Mouse (Mus musculus) ovary, adult 18-20 months (tissue): ENCODE measurements around the gene Scap.
"Not testable (repeated sequence)": the region's sequence is repeated elsewhere in the genome, so short reads cannot be mapped to it uniquely, and the experiment has no call there.

ENCODE experiments used
- DNase-seq: peaks from one replicate; pipeline ENCODE4 v3.0.0; 2022; ENCODE audit warnings: low spot score, mixed read lengths

The Scap gene

DNA sequence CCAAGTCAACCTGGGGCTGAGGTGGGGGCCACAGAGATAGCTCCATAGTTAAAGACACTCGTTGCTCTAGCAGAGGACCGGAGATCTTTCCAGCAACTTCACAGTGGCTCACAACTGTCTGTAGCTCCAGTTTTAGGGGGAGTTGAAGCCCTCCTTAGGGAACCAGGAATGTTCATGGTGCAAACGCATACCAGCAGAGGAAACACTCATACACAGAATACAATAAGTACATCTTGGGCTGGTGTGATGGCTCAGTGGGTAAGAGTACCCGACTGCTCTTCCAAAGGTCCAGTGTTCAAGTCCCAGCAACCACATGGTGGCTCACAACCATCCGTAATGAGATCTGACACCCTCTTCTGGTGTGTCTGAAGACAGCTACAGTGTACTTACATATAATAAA lies 2.2 kb upstream of the Scap start:
- not testable (repeated sequence) for DNase-seq

DNA sequence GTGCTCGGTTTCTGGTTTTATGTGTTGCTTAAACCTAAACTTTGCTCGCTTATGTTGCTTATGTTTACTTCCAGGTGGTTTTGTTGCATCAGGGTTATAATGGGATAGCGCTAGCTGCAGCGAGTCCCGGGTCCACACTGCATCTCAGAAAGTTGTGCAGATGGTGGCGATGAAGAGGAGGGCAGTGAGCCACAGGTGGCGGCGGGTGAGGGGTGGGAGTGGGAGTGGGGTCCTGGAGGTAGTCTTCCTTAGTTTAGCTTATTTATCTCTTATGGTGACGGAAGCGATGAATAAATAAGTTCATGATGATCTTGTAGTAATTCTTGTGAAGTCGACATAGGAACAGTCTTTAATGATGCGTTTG lies 790 bp downstream of the Scap start:
- no peak for DNase-seq

DNA sequence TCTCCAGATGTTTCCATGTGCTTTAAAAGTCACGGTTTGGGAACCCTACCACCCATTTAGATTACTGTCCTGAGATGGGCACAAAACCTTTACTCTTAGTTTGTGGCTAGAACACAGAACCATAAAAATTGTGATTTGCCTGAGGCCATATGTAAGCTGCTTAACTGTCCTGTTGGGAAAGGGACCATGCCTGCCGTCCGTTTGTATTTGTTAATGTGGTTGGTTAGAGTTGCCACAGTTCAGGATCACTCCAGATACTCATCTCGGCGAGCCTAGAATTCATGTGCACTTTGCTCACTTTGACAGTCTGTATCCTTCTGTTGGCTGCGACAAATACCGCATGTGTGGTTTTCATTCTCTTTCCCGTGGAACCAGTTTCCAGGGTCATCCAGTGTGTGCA lies 1.8 kb downstream of the Scap start:
- DNase-seq, result no peak

DNA sequence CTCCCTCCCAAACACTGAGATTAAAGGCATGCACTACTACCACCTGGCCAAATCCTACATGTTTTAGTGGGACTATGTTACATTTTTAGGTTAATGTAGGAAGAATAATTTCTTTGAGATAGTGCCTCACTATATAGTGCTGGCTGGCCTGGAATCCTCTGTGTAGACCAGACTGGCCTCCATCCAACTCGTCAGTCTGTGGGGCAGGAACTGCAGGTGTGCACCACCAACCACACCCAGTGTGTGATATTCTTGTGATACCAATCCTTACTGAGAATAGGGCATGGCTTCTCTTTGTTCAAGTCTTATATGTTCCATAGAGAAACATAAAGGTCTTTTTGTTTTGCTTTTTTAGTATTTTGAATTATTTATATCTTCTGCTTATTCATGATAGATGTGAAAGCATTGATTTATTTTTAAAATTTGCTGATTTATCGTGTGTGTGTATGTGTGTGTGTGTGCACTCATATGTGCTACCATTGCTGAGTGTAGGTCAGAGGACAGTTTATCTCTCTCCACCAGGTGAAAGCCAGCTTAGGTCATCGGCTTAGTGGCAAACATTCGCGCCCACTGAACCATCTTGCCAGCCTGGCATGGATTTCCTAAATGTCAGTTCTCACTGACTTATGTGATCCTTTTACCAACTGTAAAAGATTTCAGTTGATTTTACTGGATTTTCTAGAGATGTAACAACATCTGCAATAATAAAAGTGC lies 7.1 kb downstream of the Scap start:
- no peak for DNase-seq

DNA sequence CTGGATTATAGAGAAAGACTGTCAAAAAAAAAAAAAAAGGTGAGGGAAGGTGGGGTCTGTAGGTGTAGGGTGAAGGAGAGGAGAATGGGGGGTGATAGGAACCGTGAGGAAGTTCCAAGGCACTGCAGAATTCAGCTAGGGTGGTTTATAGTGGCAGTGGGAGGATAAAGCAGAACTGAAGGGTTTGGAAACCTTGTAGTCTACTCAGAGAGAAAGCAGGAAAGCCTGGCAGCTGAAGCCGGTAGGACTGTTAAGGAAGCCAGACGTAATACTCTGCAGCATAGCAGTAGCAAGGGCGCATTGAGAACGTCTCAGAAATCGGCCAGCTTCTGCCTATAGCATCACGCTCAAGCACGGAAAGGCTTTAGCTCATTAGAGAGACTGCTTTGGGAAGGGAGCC lies 8.9 kb downstream of the Scap start:
- no peak for DNase-seq

DNA sequence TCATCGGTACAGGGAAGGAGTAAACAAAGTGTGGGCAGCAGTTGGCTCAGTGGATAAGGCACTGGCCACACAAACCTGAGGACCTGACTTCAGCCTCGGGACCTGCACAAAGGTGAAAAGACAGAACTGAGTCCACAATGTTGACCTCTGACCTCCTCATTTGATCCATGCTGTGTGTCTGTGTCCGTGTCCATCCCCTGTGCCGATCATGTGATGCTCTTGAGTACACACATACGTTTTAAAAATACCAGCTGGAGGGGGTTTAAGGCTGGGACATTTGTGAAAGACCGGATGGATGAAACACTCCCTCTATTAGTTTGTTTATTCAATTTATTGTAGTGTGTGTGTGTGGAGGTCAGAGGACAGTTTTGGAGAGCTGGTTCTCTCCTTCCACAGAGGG lies 10.7 kb downstream of the Scap start:
- no peak for DNase-seq

DNA sequence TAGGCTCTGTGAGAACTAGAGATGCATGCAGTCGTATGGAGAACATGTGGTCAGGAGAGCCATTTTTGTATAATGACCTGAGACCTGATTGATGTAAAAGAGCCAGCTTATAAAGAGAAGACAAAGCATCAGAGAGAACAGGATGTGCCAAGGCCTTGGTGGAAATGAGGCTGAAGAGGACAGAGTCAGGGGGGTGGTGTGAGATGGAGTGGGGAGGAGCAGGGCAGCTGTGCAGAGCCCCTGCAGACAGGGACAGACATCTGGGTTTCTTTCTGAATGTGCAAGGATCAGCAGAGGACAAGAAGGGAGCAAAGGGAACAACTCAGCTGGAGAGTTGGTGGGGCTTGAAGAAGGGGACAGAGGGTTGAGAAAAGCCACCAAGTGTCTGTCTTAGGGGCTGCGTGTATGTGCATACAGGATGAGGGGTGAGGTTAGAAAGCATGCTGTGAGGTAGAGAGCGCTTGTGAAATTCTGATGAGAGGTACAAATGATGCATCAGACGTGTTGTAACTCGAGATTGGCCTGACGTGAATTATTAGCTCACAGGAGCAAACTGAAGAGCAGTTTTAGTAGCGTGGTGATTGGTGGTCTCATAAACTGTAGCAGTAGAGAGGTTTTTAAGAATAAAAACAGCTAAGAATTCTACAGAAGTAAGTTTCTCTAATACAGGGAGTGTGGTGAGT lies 12.1 kb downstream of the Scap start:
- DNase-seq, result no peak

DNA sequence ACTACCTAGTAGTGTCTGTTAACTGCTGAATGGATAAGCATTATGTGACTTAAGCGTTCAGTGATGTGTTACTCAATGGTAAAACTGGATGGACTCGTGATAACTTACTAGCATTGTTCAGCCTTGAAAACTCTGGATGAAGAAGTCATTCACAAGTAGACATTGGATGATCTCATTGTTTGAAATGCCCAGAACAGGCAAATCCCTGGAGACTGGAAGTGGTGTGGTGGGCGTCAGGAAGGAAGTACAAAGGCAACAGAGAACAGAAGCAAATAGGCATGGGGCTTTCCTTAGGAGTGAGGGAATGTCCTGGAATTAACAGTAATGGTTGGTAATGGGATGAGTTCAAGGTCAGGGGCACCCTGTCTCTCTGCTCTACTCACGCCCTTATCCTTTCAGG lies 15.8 kb downstream of the Scap start:
- DNase-seq, result no peak

DNA sequence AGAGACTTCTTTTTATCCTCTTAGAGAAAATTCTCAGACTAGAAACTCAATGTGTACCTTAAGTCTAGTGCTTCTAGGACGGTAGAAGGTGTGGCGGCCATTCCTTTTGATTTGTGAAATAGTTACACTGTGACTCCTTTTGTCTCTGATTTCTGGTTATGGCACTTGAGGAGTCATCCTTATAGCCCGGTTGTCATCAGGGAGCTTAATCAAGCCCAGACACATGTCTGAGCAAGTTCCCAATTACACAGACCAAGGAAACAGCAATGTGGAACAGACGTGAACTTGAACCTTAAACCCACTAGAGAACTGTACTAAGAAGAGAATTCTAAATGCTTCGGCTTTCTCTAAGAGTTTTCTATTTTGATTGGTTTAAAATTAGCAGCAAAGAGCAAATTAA lies 17.1 kb downstream of the Scap start:
- DNase-seq, result no peak

DNA sequence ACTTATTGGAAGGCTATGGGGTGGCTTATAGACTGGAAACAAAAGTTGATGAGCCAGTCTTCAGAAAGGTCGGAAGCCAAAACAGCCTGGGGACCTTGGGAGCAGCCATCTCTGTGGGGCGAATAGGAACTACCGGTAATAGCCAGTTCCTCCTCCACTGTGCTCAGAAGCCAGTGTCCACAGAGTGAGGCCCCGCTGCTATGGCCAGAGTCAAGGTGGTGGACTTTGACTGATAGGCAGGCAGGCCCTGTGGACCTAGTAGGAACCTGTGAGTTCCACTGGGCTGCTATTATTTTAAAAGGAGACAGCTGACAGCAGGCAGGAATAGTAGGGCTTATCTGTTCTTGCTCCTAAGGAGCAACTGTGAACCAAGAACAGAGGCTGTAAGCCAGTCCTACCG lies 17.5 kb downstream of the Scap start:
- DNase-seq, result no peak

DNA sequence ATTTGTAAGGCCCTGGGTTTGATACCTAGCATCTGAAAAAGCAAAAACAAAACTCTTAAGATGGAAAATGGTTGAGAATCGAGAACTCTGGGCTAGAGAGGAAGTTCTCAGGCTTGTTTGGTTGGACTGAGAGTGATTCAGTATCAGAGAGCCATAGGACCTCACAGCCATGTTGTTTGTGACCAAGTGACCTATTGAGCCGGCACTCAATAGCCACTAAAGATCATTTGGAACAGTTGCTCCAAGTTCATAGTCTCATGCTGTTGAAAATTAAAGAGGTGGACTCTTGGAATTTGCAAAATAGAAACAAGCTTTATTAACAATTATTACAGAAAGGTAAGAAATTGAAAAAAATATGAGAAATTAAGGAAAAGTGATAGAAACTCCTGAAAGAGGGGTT lies 18.3 kb downstream of the Scap start:
- DNase-seq, result no peak

DNA sequence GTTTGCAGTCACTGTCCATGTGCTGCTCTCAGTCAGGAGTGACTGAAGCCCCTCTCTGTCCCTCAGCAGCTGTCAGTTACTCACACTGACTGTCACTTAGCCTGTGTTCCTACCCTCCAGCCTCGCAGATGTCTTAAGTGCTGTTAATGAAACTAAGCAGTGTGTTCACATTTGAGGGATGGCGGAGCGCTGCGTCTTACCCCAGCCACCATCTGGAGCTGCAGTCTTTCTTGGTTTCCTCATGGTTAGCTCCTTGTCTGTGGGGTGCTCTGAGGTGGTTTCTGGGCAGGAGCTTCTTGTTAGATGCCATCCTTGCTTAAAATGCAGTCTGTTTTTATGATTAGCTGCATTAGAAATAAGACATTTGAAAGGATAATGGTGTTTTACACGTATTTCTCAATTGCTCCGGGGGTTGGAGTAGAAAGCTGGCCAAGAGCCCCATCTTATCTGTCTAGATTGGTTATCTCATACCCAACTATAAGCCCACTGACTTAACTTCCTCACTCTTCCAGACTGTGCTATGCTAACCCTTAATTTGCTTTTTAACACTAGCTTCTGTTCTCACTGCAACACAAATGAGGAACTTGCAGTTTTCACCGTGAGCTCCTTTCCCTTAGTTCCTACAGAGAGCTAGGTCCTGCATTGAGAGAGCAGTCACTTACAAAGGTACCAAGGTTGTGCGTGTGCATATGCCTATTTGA lies 19.0 kb downstream of the Scap start:
- no peak for DNase-seq

DNA sequence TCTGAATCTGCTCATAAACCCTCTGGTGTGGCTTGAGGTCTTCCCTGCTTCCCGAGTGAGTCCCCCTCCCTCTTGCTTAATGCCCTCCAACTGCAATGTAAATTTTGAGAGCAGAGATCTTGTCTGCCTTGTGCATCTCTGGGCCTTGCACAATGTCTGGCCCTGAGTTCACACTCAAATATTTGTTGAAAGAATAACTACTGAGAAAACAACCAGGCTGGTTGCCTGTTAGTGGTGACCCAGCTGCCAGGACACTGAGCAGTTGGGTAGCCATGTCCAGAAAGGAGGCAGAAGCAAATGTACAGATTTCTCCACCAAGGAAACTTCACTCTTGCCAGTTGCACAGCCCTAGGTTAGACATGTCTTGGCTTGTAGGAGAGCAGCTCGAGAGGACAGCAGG lies 25.3 kb downstream of the Scap start:
- DNase-seq, result no peak

DNA sequence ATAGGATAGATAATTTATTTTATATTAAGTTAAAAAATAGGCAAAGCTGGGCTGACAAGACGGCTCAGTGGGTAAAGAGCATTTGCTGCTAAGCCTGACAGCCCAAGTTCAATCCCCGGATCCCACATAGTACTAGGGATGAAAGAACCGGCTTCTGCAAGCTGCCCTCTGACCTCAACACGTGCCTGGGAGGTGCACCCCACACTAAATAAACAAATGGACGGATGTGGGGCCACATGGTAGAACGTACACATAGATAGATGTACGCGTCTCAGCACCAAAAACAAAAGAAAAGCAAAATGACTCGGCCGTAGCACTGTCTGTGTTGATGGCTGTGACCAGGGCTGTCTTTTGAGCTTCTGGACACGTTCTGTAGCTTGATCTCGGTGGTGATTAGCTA lies 28.2 kb downstream of the Scap start:
- DNase-seq, result no peak

DNA sequence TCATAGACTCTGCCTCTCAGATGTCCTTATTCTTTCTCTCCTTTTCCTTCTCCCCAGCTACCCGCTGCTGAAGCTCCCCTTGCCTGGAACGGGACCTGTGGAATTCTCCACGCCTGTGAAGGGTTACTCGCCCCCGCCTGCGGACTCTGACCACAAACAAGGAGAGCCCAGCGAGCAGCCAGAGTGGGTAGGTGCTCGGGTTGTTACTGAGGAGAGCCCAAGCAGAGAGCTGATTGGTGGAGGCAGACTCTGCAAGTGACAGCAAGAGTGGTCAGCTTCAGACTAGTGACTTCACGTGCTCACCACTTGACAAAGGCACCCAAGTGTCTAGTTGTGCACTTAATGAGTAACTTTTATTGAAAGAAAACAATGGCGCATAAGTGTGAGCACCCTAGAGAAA lies 29.2 kb downstream of the Scap start:
- no peak for DNase-seq

DNA sequence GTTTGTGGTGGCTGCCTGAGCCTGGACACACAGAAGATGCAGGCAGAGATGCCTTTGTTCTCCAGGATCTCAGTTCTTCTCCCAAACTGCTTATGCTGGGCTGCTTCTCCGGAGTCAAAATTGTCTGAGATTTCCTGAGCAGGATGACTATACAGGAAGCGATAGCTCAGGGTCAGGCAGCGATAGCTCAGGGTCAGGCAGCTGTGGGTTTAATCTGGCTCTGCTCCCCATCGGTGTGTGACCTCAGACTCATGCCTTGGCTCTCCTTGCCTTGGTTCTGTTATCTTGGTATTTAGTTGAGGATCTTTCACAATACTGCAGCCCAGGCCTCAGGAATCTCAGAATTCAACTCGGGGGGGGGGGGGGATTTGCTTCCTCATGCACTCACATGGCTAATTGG lies 33.7 kb downstream of the Scap start:
- peak; percentile 80 for DNase-seq

DNA sequence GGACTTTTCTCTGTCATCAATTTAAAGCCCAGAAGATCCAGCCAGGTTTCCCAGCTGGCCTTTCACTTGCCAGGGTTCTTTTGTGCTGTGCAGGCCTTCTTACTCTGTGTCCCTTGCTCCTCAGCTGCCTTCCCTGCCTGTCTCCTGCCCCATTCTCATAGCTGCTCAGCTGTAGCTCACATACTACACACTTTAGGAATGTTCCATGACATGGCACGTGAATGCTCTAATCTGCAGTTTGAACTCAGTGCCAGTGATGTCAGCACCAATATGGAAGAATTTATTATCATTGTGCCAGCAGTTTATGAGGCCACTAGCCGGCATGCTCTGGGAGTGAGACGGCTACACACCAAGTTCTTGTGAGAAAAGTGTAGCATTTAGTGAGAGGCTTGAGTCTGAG lies 36.8 kb downstream of the Scap start:
- no peak for DNase-seq

DNA sequence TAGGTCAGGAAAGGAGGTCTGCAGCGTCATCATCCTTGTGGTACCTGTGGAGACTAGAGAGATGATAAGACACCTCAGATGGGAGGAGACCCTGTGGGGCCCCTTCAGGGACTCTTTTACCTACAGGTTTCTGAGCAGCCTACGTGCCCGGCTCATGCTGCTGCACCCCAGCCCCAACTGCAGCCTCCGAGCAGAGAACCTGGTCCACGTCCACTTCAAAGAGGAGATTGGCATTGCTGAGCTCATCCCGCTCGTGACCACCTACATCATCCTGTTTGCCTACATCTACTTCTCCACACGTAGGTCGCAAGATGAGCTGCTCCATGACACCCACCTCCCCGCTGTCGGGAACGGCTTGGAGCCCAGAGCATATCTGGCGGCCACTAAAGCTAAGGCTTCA lies 40.8 kb downstream of the Scap start:
- DNase-seq, result no peak

DNA sequence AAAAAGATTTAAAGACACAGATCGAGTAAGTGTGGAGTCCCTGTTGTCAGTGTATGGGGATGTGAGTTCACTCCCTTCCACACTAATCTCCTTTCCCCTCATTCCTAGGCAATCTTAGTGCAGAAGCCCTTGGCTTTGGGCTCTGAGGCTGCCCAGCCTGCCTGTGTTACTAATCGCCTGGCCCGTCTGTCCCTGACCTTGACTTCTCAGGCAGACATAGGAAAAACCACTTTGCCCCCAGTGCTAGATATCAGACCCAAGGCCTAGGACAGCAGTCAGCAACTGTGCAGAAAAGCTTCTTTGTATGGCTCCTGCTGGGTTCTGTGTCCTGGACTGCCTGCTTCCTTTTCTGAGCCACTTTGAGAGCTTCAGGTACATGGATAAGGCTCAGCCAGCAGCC lies 42.6 kb downstream of the Scap start:
- peak; percentile 79 for DNase-seq

DNA sequence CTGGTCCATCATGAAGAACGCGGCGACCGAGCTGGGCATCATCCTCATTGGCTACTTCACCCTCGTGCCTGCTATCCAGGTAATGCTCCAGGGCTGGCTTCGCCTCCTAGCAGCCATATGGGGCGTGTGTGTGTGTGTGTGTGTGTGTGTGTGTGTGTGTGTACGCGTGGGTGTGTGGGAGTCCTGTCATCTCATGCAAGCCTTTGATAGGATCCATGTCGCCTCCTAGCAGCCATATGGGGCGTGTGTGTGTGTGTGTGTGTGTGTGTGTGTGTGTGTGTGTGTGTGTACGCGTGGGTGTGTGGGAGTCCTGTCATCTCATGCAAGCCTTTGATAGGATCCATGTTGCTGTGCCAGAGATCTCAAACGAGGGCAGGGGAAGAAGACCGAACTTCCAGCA lies 44.6 kb downstream of the Scap start:
- not testable (repeated sequence) for DNase-seq

DNA sequence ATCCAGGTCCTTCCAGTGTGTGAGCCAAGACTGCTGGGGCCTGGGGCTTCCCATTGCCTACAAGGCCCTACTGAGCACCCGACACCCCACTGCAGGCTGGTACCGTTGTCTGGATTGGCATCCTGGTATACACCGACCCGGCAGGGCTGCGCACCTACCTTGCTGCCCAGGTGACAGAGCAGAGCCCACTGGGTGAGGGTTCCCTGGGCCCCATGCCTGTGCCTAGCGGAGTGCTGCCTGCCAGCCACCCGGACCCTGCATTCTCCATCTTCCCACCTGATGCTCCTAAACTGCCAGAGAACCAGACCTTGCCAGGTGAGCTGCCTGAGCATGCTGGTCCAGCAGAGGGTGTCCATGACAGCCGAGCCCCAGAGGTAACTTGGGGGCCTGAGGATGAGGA lies 46.3 kb downstream of the Scap start:
- no peak for DNase-seq

DNA sequence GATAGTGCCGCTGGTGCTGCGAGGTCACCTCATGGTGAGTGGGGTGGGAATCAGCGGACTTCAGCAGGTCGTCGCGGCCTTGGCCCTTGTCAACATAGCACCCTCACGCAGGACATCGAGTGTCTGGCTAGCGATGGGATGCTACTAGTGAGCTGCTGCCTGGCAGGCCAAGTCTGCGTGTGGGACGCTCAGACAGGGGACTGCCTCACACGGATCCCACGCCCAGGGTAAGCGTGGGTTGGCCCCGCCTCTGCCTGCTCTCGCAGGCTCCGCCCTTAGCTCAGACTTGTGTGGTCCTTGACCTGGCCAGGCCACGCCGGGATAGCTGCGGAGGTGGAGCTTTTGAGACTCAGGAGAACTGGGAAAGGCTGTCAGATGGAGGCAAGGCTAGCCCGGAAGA lies 47.6 kb downstream of the Scap start:
- DNase-seq, result peak; percentile 66

DNA sequence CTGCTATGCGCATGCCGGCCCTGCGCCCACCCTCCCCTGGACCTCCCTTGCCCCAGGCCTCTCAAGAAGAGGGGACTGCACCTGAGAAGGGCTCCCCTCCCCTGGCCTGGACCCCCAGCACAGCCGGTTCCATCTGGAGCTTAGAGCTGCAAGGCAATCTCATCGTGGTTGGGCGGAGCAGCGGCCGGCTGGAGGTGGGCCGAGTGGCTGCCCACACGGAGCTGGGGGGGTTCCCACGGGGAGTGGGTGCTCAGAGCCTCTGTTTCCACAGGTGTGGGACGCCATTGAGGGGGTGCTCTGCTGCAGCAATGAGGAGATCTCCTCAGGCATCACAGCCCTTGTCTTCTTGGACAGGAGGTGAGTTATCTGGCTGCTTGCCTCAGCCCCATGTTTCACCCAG lies 48.2 kb downstream of the Scap start:
- DNase-seq, result no peak
